Mouse (Mus musculus): ENCODE data around the gene Oaz1.

DNA sequence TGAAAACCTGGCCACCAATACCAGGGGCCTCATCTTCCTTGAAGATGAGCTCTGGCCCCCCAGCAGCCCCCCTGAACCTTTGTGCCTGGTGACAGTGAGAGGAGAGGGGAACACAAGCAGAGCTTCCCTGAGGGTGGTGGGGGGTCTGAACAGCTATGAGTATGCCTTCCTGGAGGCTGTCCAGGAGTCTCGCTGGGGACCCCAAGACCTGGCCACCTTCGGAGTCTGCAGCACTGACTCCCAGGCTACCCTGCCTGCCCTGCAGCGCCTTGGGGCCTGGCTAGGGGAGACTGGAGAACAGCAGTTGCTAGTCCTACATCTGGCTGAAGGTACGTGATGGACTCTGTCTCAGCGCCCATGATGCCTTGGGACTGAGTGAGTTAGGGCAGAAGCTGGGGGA is 21.1 kb upstream of the Oaz1 start:
- no peak for TF ChIP-seq CTCF (conservative IDR thresholded peaks at IDR 0.05; ENCODE audit: insufficient read depth, insufficient read length, low read depth, low read length)
- TF ChIP-seq POLR2A (IDR thresholded peaks at IDR 0.05; ENCODE audit: low read depth, low read length), result no peak
